Mouse (Mus musculus) embryo, embryonic 9.5 days (tissue): ENCODE measurements around the gene Gm21988.

Experiments used
- DNase-seq: peaks from one replicate; pipeline ENCODE4 v3.0.0-alpha.2; 2017; ENCODE audit errors: extremely low spot score

The Gm21988 gene

GRCm38 (mm10) chr11:70218039-70218438 is 21.6 kb downstream of the Gm21988 start:
- DNase-seq = no peak

GRCm38 (mm10) chr11:70216103-70216502 is 23.5 kb downstream of the Gm21988 start:
- DNase-seq = no peak

DNA sequence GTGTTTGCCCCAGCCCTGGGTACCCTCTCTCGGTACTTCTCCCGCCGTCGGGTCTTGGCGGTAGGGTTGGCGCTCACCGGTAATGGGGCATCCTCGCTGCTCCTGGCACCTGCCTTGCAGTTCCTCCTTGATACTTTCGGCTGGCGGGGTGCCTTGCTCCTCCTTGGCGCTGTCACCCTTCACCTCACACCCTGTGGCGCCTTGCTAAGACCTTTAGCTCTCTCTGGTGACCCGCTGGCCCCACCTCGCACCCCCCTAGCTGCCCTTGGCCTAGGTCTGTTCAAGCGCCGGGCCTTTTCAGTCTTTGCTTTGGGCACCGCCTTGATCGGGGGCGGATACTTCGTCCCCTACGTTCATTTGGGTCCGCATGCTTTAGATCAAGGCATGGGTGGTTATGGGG is 24.3 kb downstream of the Gm21988 start:
- peak; percentile 8 for DNase-seq

DNA sequence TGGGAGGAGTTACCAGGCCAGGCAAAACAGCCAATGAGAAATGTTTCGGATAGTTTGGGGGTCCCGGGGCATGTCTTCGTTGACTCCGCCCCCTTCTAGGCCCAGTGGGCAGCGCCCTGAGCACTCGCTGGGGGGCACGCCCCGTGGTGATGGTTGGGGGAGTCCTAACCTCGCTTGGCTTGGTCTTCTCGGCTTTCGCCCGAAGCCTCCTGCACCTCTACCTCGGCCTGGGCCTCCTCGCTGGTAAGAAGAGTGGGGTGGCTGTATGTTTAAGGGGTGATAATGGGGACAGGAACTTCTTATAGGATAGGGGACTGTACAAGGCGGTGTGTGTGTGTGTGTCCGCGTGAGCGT is 24.8 kb downstream of the Gm21988 start:
- DNase-seq = peak; percentile 47

- peak; percentile 51 for DNase-seq
Measured at GRCm38 (mm10) chr11:70214191-70214855, 25.3 kb downstream of the Gm21988 start.

- DNase-seq = peak; percentile 1
Measured at GRCm38 (mm10) chr11:70213736-70214135, 25.9 kb downstream of the Gm21988 start.

- peak; percentile 66 for DNase-seq
Measured at GRCm38 (mm10) chr11:70212896-70213295, 26.7 kb downstream of the Gm21988 start.

- DNase-seq = peak; percentile 1
Measured at GRCm38 (mm10) chr11:70212423-70212822, 27.2 kb downstream of the Gm21988 start, which contains the start of gene Slc16a11. Slc16a11 (plus strand) TSS chr11:70212752.

DNA sequence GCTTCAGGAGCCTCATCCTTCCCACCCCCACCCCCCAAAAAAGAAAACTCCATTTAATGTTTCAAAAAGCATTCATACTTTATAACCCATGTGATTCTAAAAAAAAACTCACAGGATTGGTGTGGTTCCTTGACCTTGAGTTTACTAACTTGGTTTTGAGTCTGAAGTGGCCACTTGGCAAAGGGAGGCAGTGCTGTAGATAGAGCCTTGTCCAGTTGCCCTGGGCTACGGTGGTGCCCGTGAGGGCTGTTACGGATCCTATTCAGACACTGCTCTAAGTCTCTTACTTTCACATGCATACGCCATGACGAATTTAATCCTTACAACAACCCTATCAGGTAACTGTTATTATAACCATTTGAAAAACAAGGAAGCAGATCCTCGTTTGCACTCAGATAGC is 27.7 kb downstream of the Gm21988 start:
- DNase-seq = no peak

DNA sequence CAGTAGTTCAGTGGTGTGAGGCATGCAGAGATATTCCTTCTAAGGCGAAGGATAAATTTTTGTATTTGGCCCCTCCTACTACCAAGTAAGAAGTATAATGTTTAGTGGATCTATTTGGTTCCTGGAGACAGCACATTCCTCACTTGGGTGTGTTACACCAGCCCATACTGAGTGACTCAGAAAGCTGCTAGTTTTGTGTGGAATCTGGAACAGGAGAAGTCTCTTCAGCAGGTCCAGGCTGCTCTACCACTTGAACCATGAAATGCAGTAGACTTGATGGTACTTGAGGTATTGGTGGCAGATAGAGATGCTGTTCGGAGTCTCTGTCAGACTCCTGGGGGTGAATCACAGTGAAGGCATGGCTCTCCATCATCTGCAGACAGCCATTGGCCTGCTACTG is 28.9 kb downstream of the Gm21988 start:
- DNase-seq = no peak

GRCm38 (mm10) chr11:70208778-70209388 is 30.7 kb downstream of the Gm21988 start:
- DNase-seq = no peak

- DNase-seq = no peak
Measured at GRCm38 (mm10) chr11:70207283-70207682, 32.3 kb downstream of the Gm21988 start.

DNA sequence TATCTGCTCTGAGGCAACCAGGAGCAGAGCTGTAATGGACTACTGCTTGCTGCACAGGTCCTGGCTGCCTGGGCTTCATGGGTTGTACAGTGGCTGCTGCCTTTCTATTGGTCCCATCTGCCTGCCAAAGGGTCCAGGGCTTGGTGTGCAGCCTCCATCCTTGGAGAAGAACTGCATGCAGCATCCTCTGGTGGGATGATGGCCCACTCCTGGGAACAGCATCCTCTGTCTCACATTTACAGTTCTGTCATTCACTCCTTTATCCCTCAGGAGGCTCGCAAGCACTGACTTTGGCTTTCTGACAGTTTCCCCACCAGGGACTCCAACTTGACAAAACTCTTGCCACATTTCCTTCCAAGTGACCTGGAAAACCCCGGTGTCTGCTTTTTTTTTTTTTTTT is 32.8 kb downstream of the Gm21988 start:
- DNase-seq = no peak

GRCm38 (mm10) chr11:70201691-70202090 is 37.9 kb downstream of the Gm21988 start:
- peak; percentile 78 for DNase-seq

DNA sequence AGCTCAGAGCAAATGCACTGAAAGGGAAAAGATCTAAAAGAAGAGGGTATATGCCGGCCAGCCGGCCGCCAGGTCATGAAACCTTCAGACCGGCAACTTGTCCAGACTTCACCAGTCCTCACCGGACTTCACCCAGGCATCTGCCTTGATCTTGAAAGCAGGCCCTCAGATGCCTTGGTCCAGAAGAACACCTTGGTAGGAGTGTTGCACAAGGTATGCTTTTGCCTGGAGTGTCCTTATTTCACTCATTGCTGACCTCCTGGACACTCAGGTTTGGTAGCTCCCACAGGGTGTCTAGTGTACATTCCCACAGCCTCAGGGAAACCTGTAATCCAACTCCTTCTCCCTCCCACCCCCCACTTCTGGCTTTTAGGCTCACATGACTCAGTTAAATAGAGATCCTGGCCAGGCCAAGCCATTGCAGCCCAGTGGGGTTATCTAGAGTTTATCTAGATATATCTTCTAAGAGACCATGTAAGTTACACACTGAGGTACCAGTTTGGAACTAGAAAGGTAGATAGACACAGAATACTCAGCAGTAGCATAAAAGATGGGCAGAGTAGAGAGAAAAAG is 39.5 kb downstream of the Gm21988 start:
- no peak for DNase-seq

DNA sequence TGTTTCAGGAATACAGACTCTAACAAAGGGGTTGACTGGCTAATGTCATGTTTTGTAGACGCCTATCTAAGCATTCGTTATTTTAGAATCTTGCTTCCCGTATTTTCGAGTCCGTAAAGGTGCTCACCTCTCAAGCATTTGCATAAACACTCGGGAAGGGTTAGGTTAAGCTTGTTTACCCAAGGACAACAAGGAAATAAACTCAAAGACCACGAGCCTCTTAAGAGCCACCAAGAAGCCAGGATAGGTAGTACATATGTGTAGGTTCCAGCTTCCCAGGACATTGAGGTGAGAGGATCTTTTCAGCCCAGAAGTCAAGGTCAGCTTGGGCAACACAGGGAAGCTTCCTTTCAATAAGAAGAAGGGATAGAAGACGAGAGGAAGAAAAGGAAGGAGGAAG is 40.5 kb downstream of the Gm21988 start:
- DNase-seq = no peak

- DNase-seq = no peak
Measured at GRCm38 (mm10) chr11:70198332-70198731, 41.3 kb downstream of the Gm21988 start.

DNA sequence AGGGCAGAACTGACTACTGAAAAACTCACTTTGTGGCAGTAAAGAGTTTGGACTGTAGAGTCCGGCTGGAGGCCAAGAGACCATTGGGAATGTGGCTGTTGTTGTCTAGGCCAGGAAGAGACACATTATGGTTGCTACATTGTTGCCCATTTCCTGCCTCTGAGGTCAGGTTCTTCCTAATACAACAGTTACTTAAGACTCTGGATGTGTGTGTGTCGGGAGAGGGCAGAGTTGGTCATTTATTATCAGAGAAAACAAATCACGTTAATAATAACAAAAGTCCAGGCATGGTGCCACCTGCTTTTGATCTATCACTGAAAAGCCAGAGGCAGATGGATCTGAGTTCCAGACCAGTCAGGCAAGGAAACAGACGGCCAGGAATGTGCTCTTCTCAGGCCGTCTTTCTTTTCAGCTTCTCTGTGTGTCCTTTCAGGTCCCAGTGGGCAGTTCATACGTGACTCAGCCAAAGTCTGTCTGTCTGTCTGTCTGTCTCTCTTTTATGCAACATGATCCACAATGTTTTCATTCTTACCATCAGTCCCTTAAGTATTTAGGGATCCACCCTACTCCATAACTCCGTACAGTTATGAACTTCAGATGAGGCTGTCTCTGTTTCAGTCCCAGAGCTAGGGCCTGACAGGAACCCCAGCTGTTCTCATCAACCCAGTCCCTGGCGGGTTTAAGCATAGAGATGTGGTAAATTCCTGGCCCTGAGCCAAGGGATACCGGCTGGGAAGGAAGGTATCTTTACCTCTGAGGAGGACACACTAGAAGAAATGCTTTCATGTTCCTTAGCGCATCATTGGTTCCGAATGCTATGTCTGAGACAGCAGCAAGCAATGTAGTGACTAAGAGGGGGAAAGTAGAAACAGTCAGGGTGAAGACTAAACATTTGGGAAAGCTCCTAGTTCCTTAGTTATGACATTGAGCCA is 46.0 kb downstream of the Gm21988 start:
- DNase-seq = no peak

GRCm38 (mm10) chr11:70192157-70192556 is 47.5 kb downstream of the Gm21988 start:
- DNase-seq = no peak

DNA sequence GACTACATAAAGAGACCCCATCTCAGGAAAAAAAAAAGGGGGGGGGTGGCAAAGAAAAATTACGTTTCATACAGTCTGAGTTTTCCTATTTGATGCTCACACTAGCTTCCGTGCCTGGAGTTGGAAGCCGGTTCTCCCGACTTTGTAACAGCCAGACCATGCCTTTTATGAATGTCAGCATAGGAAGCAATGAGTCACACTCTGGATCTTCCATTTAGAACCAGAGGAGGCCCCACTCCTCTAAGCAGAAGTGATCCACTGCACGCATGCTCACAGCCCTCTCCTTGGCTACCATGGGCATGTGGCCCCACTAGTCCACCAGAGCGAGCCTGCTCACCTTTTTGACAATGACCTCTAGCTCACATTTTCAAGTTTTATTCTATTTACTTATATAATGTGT is 48.4 kb downstream of the Gm21988 start:
- no peak for DNase-seq

- DNase-seq = no peak
Measured at GRCm38 (mm10) chr11:70189319-70190134, 50.1 kb downstream of the Gm21988 start.
